Mouse (Mus musculus) heart, postnatal 10 days (tissue): ENCODE measurements around the gene Dnajc8. TPM values are rescaled to one million over a fixed set of nuclear protein-coding genes. Genes with fewer than 3 reads are reported as not detected.
A peak's percentile ranks its signal among the peaks of the same experiment; 100 is the strongest.
"Not testable (repeated sequence)": the region's sequence is repeated elsewhere in the genome, so short reads cannot be mapped to it uniquely, and the experiment has no call there.

Source experiments
- DNase-seq, 2 experiments: peaks; one replicate each; pipeline ENCODE4 v3.0.0; 2021
- intact Hi-C: fragments of 180-260 bp; cut with DNase I; formaldehyde crosslinking; loops from one replicate; pipeline ENCODE4 v1.15.1; 2025
- total RNA-seq, 2 experiments: library from RNA; stranded (reverse); gene quantifications; 2 replicates each; pipeline ENCODE4 v1.2.3; 2021

Gene Dnajc8
- total RNA-seq, 2 experiments from 2014 or later = 71.0 to 77.5 TPM

- intact Hi-C loops = loop anchor here (2.0 to 10.0 kb wide), 6 partner anchors 50 to 310 kb away; partner anchors contain the start of genes Rcc1 and Taf12
These were observed 20.7 kb upstream of the Dnajc8 start for GRCm38 (mm10) chr4:132514555-132515135.

GRCm38 (mm10) chr4:132515369-132516155, 19.8 kb upstream of the Dnajc8 start:
- intact Hi-C loops = loop anchor here (2.0 to 10.0 kb wide), 2 partner anchors 51 to 311 kb away; no protein-coding TSS in a partner anchor

More at GRCm38 (mm10) chr4:132514555-132515135, 20.7 kb upstream of the Dnajc8 start:
- DNase-seq = peak; percentile 89 to 93

GRCm38 (mm10) chr4:132518066-132518465, 17.3 kb upstream of the Dnajc8 start:
- intact Hi-C loops = loop anchor here (10.0 kb wide), 1 partner anchor 313 kb away; no protein-coding TSS in a partner anchor
- DNase-seq = no peak

More at GRCm38 (mm10) chr4:132515369-132516155, 19.8 kb upstream of the Dnajc8 start:
- DNase-seq = peak; percentile 96

- intact Hi-C loops = loop anchor here (10.0 kb wide), 1 partner anchor 314 kb away; no protein-coding TSS in a partner anchor
- DNase-seq = no peak
These were observed 16.2 kb upstream of the Dnajc8 start for GRCm38 (mm10) chr4:132519188-132519587.

GRCm38 (mm10) chr4:132524321-132524741, 11.0 kb upstream of the Dnajc8 start:
- DNase-seq = no peak
- intact Hi-C loops = no loop called here

GRCm38 (mm10) chr4:132524808-132525207, 10.5 kb upstream of the Dnajc8 start:
- DNase-seq = peak in 1 of 2 experiments; percentile 33
- intact Hi-C loops = no loop called here

GRCm38 (mm10) chr4:132526678-132527077, 8.7 kb upstream of the Dnajc8 start:
- intact Hi-C loops = loop anchor here (1.0 kb wide), 1 partner anchor 33 kb away; no protein-coding TSS in a partner anchor
- DNase-seq = no peak

- intact Hi-C loops = loop anchor here (1.0 kb wide), 1 partner anchor 35 kb away; no protein-coding TSS in a partner anchor
- DNase-seq = no peak
These were observed 7.3 kb upstream of the Dnajc8 start for GRCm38 (mm10) chr4:132527917-132528522.

GRCm38 (mm10) chr4:132529344-132529743, 6.0 kb upstream of the Dnajc8 start:
- DNase-seq = no peak
- intact Hi-C loops = no loop called here

- intact Hi-C loops = no loop called here
- no peak for DNase-seq
These were observed 5.1 kb upstream of the Dnajc8 start for GRCm38 (mm10) chr4:132530033-132530804.

- intact Hi-C loops = no loop called here
These were observed 2.9 kb upstream of the Dnajc8 start for GRCm38 (mm10) chr4:132532496-132532895.

GRCm38 (mm10) chr4:132532981-132533916, 2.1 kb upstream of the Dnajc8 start, which contains the start of gene Atpif1:
TSS of gene Atpif1 (minus strand) at chr4:132533659.
- intact Hi-C loops = no loop called here
- DNase-seq = peak; percentile 92 to 93

More at GRCm38 (mm10) chr4:132532496-132532895, 2.9 kb upstream of the Dnajc8 start:
- DNase-seq = peak; percentile 43 to 63

- no peak for DNase-seq
These were observed 4.1 kb downstream of the Dnajc8 start for GRCm38 (mm10) chr4:132539481-132539880.

GRCm38 (mm10) chr4:132541413-132541812, 6.1 kb downstream of the Dnajc8 start:
- DNase-seq = no peak
- intact Hi-C loops = no loop called here

More at GRCm38 (mm10) chr4:132539481-132539880, 4.1 kb downstream of the Dnajc8 start:
- intact Hi-C loops = no loop called here

- intact Hi-C loops = no loop called here
These were observed 7.4 kb downstream of the Dnajc8 start for GRCm38 (mm10) chr4:132542724-132543123.

GRCm38 (mm10) chr4:132545851-132546250, 10.5 kb downstream of the Dnajc8 start:
- intact Hi-C loops = loop anchor here (1.0 to 2.0 kb wide), 2 partner anchors 90 to 131 kb away; no protein-coding TSS in a partner anchor
- DNase-seq = peak; percentile 83 to 87

More at GRCm38 (mm10) chr4:132542724-132543123, 7.4 kb downstream of the Dnajc8 start:
- DNase-seq = no peak

- no peak for DNase-seq
- intact Hi-C loops = no loop called here
These were observed 18.9 kb downstream of the Dnajc8 start for GRCm38 (mm10) chr4:132554221-132554620.

GRCm38 (mm10) chr4:132554653-132555052, 19.3 kb downstream of the Dnajc8 start:
- intact Hi-C loops = no loop called here

GRCm38 (mm10) chr4:132555550-132555949, 20.2 kb downstream of the Dnajc8 start:
- DNase-seq, intact Hi-C loops: not testable (repeated sequence)

More at GRCm38 (mm10) chr4:132554653-132555052, 19.3 kb downstream of the Dnajc8 start:
- no peak for DNase-seq
